In genomic region chr5:136929073-136929472, GRCm38 (mm10) we compare ENCODE assay signal across 8 mouse cellular contexts. TPM values are rescaled to one million over a fixed set of nuclear protein-coding genes. Genes with fewer than 3 reads are reported as not detected.
DNase-seq lines count a peak whose midpoint lies in the region; ATAC-seq lines count a peak whose summit lies in the region.

No protein-coding gene starts in this region.

- no peaks in the 10 kb centered on the region for H3K27me3 ChIP-seq in hindbrain, embryonic 15.5 days

- no peak overlapping the region for H3K9ac ChIP-seq in hindbrain, embryonic 15.5 days

- peak; percentile 64 for DNase-seq in T-cell, adult 2 months (ENCODE audit: low spot score)
- peak; percentile 85 to 89 for DNase-seq in cerebellum, postnatal 25 days
- DNase-seq in gastrocnemius, adult 18-20 months (ENCODE audit: low spot score): peak; percentile 81
- peak; percentile 71 to 94 for DNase-seq in layer of hippocampus, postnatal 25 days (ENCODE audit: extremely low spot score in 1 of 2, low spot score in 1 of 2)
- peak; percentile 82 for DNase-seq in lung, postnatal 25 days (ENCODE audit: low spot score)
- peak; percentile 86 for DNase-seq in retina, postnatal 7 days (ENCODE audit: low read depth, low spot score)
- DNase-seq in thymus, postnatal 4 days: peak; percentile 88

- no peaks in the 10 kb centered on the region; the same call in 1 of the 2 replicates for H3K36me3 ChIP-seq in hindbrain, embryonic 15.5 days

- no peak overlapping the region for H3K27ac ChIP-seq in hindbrain, embryonic 15.5 days (replicated peaks)

- 22% methylated on average over 4 of the region's 4 CpGs for WGBS in hindbrain, embryonic 15.5 days

- no peak overlapping the region for H3K4me2 ChIP-seq in hindbrain, embryonic 15.5 days

- no peak overlapping the region for H3K4me3 ChIP-seq in hindbrain, embryonic 15.5 days

- H3K9me3 ChIP-seq in hindbrain, embryonic 15.5 days: no peaks in the 10 kb centered on the region

- ATAC-seq in hindbrain, embryonic 15.5 days (ENCODE audit: low FRiP score, low read depth): peak; percentile 70; the same call in 1 of the 2 replicates

- H3K4me1 ChIP-seq in hindbrain, embryonic 15.5 days (replicated peaks): peaks cover 3% of the 10 kb centered on the region; the same call in 1 of the 2 replicates

RNA-seq across cellular contexts. Expression of gene Ift22, which starts 21.1 kb away (rescaled TPM):
- 1 to 10 TPM; 4.4 to 5.3 TPM for total RNA-seq in gastrocnemius, adult 18-20 months (2021)
- 129 and 131 TPM in 2 replicates for polyA plus RNA-seq in hindbrain, embryonic 15.5 days (2015; fragmentation: Nextera tagmentation; extraction: Ambion mirVana)
- total RNA-seq in layer of hippocampus, postnatal 25 days (2021): 10 to 100 TPM; 82.1 to 84.3 TPM

RNA-seq across cellular contexts. Expression of gene Fis1, which starts 24.0 kb away (rescaled TPM):
- total RNA-seq in gastrocnemius, adult 18-20 months (2021): 100 to 1,000 TPM; 173 to 186 TPM
- 360 and 375 TPM in 2 replicates for polyA plus RNA-seq in hindbrain, embryonic 15.5 days (2015; fragmentation: Nextera tagmentation; extraction: Ambion mirVana)
- 100 to 1,000 TPM; 226 to 262 TPM for total RNA-seq in layer of hippocampus, postnatal 25 days (2021)

RNA-seq across cellular contexts. Expression of gene Cldn15, which starts 37.3 kb away (rescaled TPM):
- 1 to 10 TPM; 1.6 TPM for total RNA-seq in gastrocnemius, adult 18-20 months (2021)
- polyA plus RNA-seq in hindbrain, embryonic 15.5 days (2015; fragmentation: Nextera tagmentation; extraction: Ambion mirVana): 0.19 and 0.38 TPM in 2 replicates
- under 1 TPM; 0.15 to 0.26 TPM for total RNA-seq in layer of hippocampus, postnatal 25 days (2021)

RNA-seq across cellular contexts. Expression of gene Col26a1, which starts 46.1 kb away (rescaled TPM):
- under 1 TPM; 0.31 to 0.75 TPM for total RNA-seq in gastrocnemius, adult 18-20 months (2021)
- polyA plus RNA-seq in hindbrain, embryonic 15.5 days (2015; fragmentation: Nextera tagmentation; extraction: Ambion mirVana): 37.8 and 41.8 TPM in 2 replicates
- 1 to 10 TPM; 3.5 to 4.7 TPM for total RNA-seq in layer of hippocampus, postnatal 25 days (2021)

RNA-seq across cellular contexts. Expression of gene Plod3, which starts 57.7 kb away (rescaled TPM):
- 10 to 100 TPM; 16.8 to 19.7 TPM for total RNA-seq in gastrocnemius, adult 18-20 months (2021)
- polyA plus RNA-seq in hindbrain, embryonic 15.5 days (2015; fragmentation: Nextera tagmentation; extraction: Ambion mirVana): 37.7 and 39.1 TPM in 2 replicates
- 10 to 100 TPM; 35.0 to 39.8 TPM for total RNA-seq in layer of hippocampus, postnatal 25 days (2021)

Comparison
In these comparisons a context has a peak if more than half of its experiments do, and no peak if none do; other contexts are left out.
1. RNA of gene Ift22, which starts 21.1 kb away (total RNA-seq): 82.1 to 84.3 TPM in layer of hippocampus, postnatal 25 days; 4.4 to 5.3 TPM in gastrocnemius, adult 18-20 months; every median in the first group is over 10 times any median in the second.
2. Peak in every context shown above with its lines, with median percentiles within 50 percentile points of each other: DNase-seq.